Mouse (Mus musculus) urinary bladder, postnatal 4 days (tissue): ENCODE results near the gene Ankrd13d.

Source experiments
- DNase-seq, 2 experiments: peaks; one replicate each; pipeline ENCODE4 v3.0.0; 2021 to 2022; ENCODE audit warnings: low spot score in 2 of 2

Gene Ankrd13d

DNA sequence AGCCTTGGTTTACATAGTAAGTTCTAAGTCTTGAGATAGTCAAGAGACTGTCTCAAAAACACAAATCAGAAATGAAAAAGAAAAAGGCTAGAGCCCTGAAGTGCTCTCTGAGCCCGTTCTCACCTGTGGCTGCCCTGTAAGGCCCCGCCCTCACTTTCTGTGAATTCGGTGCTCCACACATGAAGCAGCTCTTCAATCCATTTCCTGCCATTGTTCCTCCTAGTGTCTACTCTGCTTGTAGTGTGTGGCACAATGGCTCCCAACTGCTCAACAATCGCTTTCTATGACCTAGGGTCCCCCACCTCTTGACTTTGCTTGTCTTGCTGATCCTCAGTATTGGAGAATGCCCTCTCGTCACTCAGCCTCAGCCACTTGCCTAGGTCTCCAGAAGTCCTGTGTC is 55.5 kb downstream of the Ankrd13d start:
- DNase-seq = no peak

DNA sequence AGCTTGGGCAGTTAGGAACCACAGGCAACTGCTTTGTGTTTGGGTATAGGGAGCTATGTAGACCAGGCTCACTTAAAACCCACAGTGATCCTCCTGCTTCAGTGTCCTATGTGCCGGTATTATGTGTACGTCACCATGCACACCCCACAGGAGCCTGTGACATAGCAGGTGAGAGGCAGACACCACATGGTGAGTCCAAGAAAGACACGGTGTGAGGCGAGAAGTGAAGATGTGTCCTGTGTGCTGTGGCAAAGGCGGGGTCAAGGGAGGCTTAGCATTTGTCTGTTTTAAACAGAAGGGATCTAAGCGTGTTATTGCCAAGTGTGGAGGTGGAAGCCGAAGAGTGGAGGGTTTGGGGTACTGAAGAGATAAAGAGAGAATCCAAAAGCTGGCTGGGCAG is 56.2 kb downstream of the Ankrd13d start:
- no peak for DNase-seq

DNA sequence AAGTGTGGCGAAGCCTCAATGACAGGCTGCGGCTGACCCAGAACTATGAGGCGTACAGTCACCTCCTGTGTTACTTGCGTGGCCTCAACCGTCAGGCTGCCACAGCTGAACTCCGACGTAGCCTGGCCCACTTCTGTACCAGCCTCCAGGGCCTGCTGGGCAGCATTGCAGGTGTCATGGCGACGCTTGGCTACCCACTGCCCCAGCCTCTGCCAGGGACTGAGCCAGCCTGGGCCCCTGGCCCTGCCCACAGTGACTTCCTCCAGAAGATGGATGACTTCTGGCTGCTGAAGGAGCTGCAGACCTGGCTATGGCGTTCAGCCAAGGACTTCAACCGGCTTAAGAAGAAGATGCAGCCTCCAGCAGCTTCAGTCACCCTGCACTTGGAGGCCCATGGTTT is 60.8 kb downstream of the Ankrd13d start:
- DNase-seq = no peak

DNA sequence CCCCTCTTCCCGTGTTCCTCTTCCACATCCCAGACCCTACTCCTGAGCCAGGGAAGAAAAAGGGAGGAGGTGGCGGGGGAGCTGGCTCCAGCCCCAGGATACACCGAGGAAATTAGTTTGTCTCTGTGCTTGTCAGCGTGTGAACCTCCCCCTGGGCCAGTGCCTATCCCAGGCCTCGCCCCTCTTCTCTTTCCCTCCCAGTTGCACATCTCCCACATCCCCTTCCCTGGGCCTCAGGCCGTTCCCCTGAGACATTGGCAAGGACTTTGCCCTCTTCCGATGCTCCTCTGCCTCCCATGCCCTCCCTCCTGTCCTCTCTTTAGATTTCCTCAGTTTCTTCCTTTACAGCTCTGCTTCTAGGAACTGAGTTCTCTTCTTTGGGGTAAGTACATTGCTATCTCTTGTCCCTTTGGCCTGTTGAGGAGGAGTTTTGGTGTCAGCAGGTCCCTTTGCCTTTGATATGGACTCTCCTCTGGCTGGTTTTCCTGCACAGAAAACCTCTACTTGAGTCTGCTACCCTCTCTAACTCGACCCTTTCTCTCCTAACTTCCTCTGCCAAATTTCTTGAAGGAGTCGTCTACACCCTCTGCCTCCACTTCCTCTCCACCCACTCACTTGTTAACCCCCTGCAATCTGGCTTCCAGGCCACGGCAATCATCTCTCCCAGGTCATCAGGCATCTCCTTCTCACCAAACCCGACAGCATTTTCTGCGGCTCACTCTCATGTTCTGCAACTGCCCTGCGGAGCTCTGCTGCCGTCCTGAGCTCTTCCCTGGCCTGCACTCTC is 61.8 kb downstream of the Ankrd13d start:
- peak; percentile 58 to 71 for DNase-seq

- DNase-seq = no peak
These were observed 62.5 kb downstream of the Ankrd13d start for GRCm38 (mm10) chr19:4220416-4220815.
